Comparison of ENCODE assay signal across 14 mouse cellular contexts in genomic region chr2:158222664-158223063, GRCm38 (mm10). TPM values are rescaled to one million over a fixed set of nuclear protein-coding genes. Genes with fewer than 3 reads are reported as not detected.
DNase-seq lines count a peak whose midpoint lies in the region; TF ChIP-seq lines count a peak whose summit lies in the region.
"Had no signal": no experiment of that assay in that cellular context is flagged by ENCODE, and none has a peak within 500 bp of the region (broad histone marks: within the 10 kb centered on the region; RNA-seq: fewer than 3 reads in every experiment).

No protein-coding gene starts in this region.

- intact Hi-C loops in gastrocnemius, postnatal 14 days (cut with DNase I; ENCODE audit: low total_unique reads): no loop called here

- H3K4me1 ChIP-seq in lung, adult 2 months (ENCODE audit: control insufficient read depth, insufficient read depth, low read length): no peaks in the 10 kb centered on the region

- peak; percentile 53 to 72 for DNase-seq in heart, adult 18-20 months
- no peak for DNase-seq in heart, adult 8-10 months (ENCODE audit: low spot score)
- peak; percentile 38 for DNase-seq in lung, postnatal 10 days
- DNase-seq in lung, adult 2 months: no peak
- DNase-seq in gastrocnemius, postnatal 14 days: peak; percentile 62
- peak; percentile 34 for DNase-seq in mesoderm, embryonic 11.5 days (ENCODE audit: low read depth, low spot score)
- no peak for DNase-seq in urinary bladder, postnatal 25 days (ENCODE audit: low spot score)
- no peak for DNase-seq in spleen, postnatal 36 days (ENCODE audit: low spot score in 2 of 2)

- TF ChIP-seq CTCF in lung, adult 2 months (IDR thresholded peaks at IDR 0.05; ENCODE audit: insufficient read depth, low read length): no peak

- no peak overlapping the region for H3K4me3 ChIP-seq in lung, adult 2 months (replicated peaks; ENCODE audit: extremely low read depth, low read depth, low read length)

- no peak for TF ChIP-seq POLR2A in lung, adult 2 months (IDR thresholded peaks at IDR 0.05; ENCODE audit: borderline replicate concordance, extremely low read depth, low read depth, low read length)

- 52% methylated on average over 4 of the region's 4 CpGs for WGBS in lung, adult 2 months

RNA-seq across cellular contexts. Expression of gene D630003M21Rik, which starts 6.4 kb away (rescaled TPM):
- 1 to 10 TPM; 5.1 to 5.4 TPM for total RNA-seq in heart, adult 18-20 months (2021)
- 1 to 10 TPM; 4.7 to 6.3 (median 5.5) TPM for total RNA-seq in heart, adult 8-10 months (2022)
- 1.9 and 2.0 TPM in 2 replicates for polyA plus RNA-seq in lung, adult 2 months (2012; rRNA removed)
- total RNA-seq in gastrocnemius, postnatal 14 days (2021): 1 to 10 TPM; 3.3 to 4.2 TPM

RNA-seq across cellular contexts. Expression of gene Bpi, which starts 35.2 kb away (rescaled TPM):
- not detected for total RNA-seq in heart, adult 18-20 months (2021)
- not detected for total RNA-seq in heart, adult 8-10 months (2022)
- not detected in 2 replicates for polyA plus RNA-seq in lung, adult 2 months (2012; rRNA removed)
- total RNA-seq in gastrocnemius, postnatal 14 days (2021): not detected
- total RNA-seq: heart, postnatal 10 days had no signal
- polyA plus RNA-seq: cortical plate, adult 2 months; forebrain, embryonic 14.5 days; liver, embryonic 14.5 days; midbrain, embryonic 16.5 days; stomach, embryonic 14.5 days had no signal

Comparison
In these comparisons a context has a peak if more than half of its experiments do, and no peak if none do; other contexts are left out.
1. DNase-seq: peak in heart, adult 18-20 months (2 of 2), lung, postnatal 10 days (single experiment), gastrocnemius, postnatal 14 days (single experiment) and mesoderm, embryonic 11.5 days (single experiment); none in heart, adult 8-10 months (single experiment), lung, adult 2 months (single experiment), urinary bladder, postnatal 25 days (single experiment) and spleen, postnatal 36 days (0 of 2).